Mouse (Mus musculus): ENCODE measurements at regions not wholly inside any gene's neighbourhood (a gene's known extent, or its start where the extent isn't known, plus 50 kb on each side); places are given as distances from the start of the nearest gene placed in this dataset.
A peak's percentile ranks its signal among the peaks of the same experiment; 100 is the strongest.

DNA sequence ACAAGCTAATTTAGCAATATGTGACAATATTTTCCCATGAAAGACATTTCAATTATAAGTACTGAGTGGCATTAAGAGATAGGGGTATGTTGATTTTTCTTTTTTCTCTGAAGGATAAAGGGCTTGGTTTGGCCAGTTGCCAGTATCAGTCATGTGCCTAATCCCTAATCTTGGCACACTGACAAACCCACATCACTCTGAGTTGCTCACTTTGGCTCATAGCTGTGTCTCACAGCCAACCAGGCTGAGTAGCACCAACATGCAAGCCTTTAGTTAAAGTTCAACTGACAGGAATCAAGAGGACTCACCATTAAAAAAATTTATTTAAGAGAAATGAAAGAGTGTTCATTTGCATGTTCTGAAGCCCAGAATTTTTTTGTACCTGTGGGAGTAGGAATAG is 1861.1 kb upstream of the Cntnap5a start:
- peak; percentile 14 to 29 for DNase-seq

DNA sequence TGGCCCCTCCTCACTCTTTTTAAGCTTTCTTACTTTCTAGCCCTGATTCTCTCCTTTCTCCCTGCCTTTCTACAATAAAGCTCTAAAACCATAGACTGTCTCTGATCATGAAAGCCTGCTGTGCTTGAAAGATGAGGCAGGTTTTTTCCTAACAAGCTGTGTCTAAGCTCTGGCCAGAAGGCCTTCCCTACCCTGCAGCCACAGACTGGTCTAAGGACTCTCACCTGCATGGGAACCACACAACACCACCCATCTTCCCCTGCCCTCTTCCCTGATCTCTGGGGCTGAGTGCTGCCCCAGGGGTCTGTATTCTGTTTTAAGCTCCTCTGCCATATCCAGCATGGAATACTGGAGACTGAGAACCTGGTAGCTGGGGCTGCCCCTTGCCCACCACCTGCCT is 1832.1 kb upstream of the Cntnap5a start:
- DNase-seq: no peak
